Mouse (Mus musculus): ENCODE measurements around the gene Cd180. TPM values are rescaled to one million over a fixed set of nuclear protein-coding genes. Genes with fewer than 3 reads are reported as not detected.

Cd180 gene
- polyA plus RNA-seq, 1 experiment = 3.9 TPM

DNA sequence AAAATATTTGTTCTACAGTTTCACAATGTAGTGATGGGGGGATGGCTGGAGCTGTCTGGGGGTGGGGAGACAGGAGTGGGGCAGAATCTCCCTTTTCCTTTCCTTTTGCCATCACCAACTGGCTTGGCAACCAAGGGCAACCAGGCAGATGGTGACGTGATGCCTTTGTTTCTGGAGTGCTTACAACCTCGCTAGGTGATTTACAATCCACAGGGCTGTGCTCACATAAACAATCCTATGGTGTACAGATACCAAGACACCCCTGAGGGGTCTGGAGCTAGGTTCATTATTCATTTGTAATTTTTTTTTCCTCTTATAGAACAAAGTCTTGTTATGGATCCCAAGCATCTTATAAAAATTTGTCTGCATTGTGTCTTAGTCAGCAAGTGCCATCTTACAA is 39.7 kb downstream of the Cd180 start:
- TF ChIP-seq CTCF (IDR thresholded peaks at IDR 0.05; ENCODE audit: insufficient read depth, low read length) (no peak), POLR2A (IDR thresholded peaks at IDR 0.05; ENCODE audit: borderline replicate concordance, extremely low read depth, low read depth, low read length) (no peak)
- 70% methylated on average over 2 of the region's 2 CpGs for WGBS
- no peak for DNase-seq
- H3K4me3 ChIP-seq (replicated peaks; ENCODE audit: extremely low read depth, low read depth, low read length) = no peak overlapping the region
- peaks cover 2% of the 10 kb centered on the region; the same call in 1 of the 2 replicates for H3K4me1 ChIP-seq (ENCODE audit: control insufficient read depth, insufficient read depth, low read length)

DNA sequence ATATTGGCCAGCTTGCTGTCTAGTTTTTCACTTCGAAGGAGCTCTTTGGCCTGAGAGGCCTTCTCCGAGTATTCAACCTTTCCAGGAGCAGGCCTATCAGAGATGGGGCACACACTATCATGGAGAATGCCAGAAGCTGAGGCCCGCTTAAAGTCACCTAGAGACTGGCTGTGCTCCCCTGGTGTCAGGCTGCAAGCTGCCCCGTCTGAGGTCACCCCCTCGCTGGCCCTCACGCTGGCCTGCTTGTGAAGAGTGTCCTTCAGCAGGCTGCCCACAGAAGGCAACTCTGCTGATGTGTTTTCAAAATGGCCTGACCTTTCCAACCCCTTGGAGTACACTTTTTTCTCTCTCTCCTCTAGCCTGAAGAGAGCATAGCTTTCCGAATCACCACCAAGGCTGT is 44.5 kb downstream of the Cd180 start:
- DNase-seq = no peak
- whole genome bisulfite sequencing = 89% methylated on average over 7 of the region's 7 CpGs
- no peak overlapping the region for H3K4me3 ChIP-seq (replicated peaks; ENCODE audit: extremely low read depth, low read depth, low read length)

DNA sequence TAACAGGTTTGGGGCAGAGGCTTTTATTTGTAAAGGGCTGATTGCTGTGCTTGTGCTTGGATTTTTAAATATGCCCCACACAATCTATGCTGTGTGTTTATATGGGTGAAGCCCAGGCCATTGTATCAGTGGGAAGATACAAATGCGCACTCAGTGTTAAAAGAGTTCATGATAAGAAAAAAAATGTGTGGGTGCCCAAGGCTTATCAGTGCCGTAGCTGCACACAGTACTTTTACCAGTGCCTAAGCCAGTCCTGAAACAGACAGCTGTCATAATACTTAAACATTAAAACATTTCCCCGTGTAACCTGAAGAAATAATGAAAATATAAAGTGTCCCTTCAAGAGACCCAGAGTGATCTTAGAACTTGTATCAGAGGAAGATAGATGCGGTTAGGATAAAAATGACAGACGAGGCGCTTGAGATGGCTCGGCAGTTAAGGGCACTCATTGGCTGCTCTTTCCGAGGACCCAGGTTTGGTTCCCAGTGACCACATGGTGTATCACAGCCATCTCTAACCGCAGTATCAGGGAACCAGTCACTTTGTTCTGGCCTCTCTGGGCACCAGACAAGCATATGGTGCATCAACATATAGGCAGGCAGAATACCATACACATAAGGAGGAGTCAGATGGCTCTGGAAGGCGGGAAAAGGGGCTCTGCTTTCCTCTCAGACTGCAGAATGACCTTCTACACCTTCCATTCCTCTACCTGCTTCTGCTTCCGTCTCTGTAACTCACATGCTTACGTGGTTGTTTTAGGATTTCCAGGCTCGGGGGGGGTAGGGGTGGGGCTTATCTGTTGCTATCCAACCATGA is 46.6 kb downstream of the Cd180 start:
- 88% methylated on average over 13 of the region's 13 CpGs for WGBS
- no peaks in the 10 kb centered on the region for H3K4me1 ChIP-seq (ENCODE audit: control insufficient read depth, insufficient read depth, low read length)
- no peak overlapping the region for H3K4me3 ChIP-seq (replicated peaks; ENCODE audit: extremely low read depth, low read depth, low read length)
- TF ChIP-seq CTCF (IDR thresholded peaks at IDR 0.05; ENCODE audit: insufficient read depth, low read length) = no peak
- no peak for TF ChIP-seq POLR2A (IDR thresholded peaks at IDR 0.05; ENCODE audit: borderline replicate concordance, extremely low read depth, low read depth, low read length)
- DNase-seq = no peak

More for the DNA sequence above, 44.5 kb downstream of the Cd180 start:
- no peaks in the 10 kb centered on the region for H3K4me1 ChIP-seq (ENCODE audit: control insufficient read depth, insufficient read depth, low read length)
- no peak for TF ChIP-seq POLR2A (IDR thresholded peaks at IDR 0.05; ENCODE audit: borderline replicate concordance, extremely low read depth, low read depth, low read length)
- TF ChIP-seq CTCF (IDR thresholded peaks at IDR 0.05; ENCODE audit: insufficient read depth, low read length) = no peak

DNA sequence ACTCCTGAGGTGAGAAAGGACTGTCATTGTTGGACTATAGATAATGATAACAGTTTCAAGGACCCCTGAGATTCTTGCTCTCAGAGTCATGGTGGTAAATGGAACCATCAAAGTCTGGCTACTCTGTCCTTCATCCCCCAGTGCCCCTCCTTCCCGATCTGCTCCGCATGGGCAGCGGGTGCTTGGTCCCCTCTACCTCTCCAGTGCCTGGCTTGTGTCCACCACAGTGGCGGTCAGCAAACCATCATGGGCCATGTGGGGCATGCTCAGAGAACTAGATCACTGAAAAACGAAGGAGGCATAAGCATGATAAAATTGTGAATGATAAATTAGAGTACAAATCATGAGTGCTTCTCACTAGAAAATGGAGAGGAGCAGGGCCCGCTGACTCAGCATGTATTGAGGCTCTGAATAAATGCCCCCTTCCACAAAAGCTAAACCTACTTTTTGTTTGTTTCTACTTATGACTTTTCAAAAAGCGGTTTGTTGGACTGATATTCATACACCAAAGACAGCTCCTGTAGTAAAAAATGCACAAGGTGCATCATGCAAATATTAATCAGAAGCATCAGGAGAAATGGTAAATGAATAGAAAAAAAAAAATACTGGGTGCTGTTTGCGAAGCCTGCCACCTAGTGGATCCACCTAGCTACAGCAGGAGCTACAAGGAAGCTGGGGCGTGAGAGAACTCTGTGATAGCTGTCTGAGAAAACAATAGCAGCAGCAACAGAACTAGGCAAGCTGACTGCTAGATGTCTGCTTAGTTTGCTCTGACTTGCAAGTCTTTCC is 51.3 kb downstream of the Cd180 start:
- H3K4me3 ChIP-seq (replicated peaks; ENCODE audit: extremely low read depth, low read depth, low read length) = no peak overlapping the region
- TF ChIP-seq POLR2A (IDR thresholded peaks at IDR 0.05; ENCODE audit: borderline replicate concordance, extremely low read depth, low read depth, low read length) (no peak), CTCF (IDR thresholded peaks at IDR 0.05; ENCODE audit: insufficient read depth, low read length) (peak; percentile 83)
- H3K4me1 ChIP-seq (ENCODE audit: control insufficient read depth, insufficient read depth, low read length) = 0 out of 2 replicates have a peak, but pooled peaks cover 2% of the 10 kb centered on the region
- WGBS = 70% methylated on average over 9 of the region's 9 CpGs
- DNase-seq = peak; percentile 34

DNA sequence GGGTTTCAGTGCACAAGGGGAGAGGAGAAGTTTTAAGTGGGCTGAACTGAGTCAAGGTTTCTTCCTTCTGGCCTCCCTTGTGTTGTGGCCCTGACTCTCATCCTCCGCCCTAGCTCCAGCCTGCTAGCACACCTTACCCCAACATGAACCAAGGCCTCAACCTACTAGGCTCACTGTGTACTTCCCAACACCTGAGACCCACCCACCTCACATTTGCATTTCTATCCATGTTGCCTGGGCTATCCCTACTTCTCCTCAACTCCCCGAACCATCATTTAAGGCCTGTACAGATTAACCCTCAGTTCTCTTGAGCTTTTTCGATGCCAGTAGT is 51.9 kb downstream of the Cd180 start:
- WGBS = 86% methylated on average over 3 of the region's 3 CpGs
- no peak for TF ChIP-seq CTCF (IDR thresholded peaks at IDR 0.05; ENCODE audit: insufficient read depth, low read length)
- no peak for TF ChIP-seq POLR2A (IDR thresholded peaks at IDR 0.05; ENCODE audit: borderline replicate concordance, extremely low read depth, low read depth, low read length)

DNA sequence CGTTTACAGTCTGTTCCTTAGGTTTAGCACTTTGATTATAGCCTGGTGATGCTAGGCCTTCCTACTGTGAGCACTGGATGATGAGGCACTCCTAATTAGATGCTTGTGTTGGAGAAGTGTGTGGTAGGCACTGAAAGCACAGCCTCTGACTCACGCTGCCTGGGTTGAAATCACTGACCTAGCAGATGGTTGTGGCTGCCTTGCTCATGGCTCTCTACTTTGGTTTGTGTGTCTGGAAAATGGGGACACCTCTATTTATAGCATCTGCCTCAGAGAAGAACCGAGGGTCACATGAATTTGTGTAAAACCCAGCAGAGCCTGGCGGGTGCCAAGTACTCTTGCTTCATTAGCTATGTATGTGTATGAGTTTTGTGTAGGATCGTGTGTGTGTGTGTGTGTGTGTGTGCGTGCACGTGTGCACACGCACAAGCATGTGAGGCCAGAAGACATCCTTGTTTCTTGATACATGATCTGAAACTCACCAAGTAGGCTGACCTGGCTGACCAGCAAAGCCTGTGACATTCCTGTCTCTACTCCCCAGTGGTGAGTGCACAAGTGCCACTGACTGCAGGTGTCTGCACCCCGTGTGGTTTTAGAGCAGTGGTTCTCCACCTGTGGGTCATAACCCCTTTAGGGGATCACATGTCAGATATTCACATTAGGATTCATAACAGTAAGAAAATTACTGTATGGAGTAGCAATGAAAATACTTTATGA is 52.4 kb downstream of the Cd180 start:
- no peak for DNase-seq
- 0 out of 2 replicates have a peak, but pooled peaks cover 2% of the 10 kb centered on the region for H3K4me1 ChIP-seq (ENCODE audit: control insufficient read depth, insufficient read depth, low read length)
- WGBS = 81% methylated on average over 9 of the region's 9 CpGs
- TF ChIP-seq CTCF (IDR thresholded peaks at IDR 0.05; ENCODE audit: insufficient read depth, low read length) (no peak), POLR2A (IDR thresholded peaks at IDR 0.05; ENCODE audit: borderline replicate concordance, extremely low read depth, low read depth, low read length) (no peak)
- H3K4me3 ChIP-seq (replicated peaks; ENCODE audit: extremely low read depth, low read depth, low read length) = no peak overlapping the region

More for the DNA sequence above, 51.9 kb downstream of the Cd180 start:
- no peak for DNase-seq
- Histone ChIP-seq H3K4me1 (ENCODE audit: control insufficient read depth, insufficient read depth, low read length) (0 out of 2 replicates have a peak, but pooled peaks cover 2% of the 10 kb centered on the region), H3K4me3 (replicated peaks; ENCODE audit: extremely low read depth, low read depth, low read length) (no peak overlapping the region)

DNA sequence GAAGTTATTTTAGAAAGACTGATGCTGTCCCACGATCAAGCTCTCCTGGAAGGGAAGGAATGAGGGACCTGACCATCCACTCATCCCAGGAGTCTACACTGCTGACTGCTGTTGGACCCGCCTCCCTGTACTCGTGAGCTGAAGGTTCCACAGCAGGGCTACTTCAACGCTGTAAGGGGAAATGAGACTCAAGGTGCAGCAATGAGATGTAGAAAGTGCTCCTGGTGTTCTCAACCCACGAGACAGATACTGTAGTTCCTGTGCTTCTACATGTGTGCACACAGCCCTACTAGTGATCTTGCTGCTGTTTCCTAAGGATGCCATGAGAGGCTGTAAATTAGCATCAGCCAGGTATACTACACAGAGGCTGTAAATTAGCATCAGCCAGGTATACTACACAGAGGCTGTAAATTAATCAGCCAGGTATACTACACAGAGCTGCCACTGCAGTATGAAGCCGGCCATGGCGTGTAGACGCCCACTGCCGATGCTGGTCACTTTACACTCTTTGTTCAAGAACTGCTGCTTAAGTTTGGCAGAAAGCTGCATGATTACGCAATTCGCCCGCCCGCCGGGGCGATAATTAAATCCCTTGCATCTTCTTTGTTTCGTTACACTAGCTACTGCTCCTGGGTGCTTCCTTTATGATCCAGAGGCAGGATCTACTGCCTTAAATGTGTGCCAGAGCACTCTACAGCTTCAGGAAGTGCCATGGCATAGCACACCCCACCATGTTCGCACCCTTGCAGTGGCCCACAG is 53.6 kb downstream of the Cd180 start:
- TF ChIP-seq CTCF (IDR thresholded peaks at IDR 0.05; ENCODE audit: insufficient read depth, low read length) = no peak
- TF ChIP-seq POLR2A (IDR thresholded peaks at IDR 0.05; ENCODE audit: borderline replicate concordance, extremely low read depth, low read depth, low read length) = no peak
- Histone ChIP-seq H3K4me1 (ENCODE audit: control insufficient read depth, insufficient read depth, low read length) (peaks cover 2% of the 10 kb centered on the region; the same call in 1 of the 2 replicates), H3K4me3 (replicated peaks; ENCODE audit: extremely low read depth, low read depth, low read length) (no peak overlapping the region)
- DNase-seq = no peak
- 65% methylated on average over 17 of the region's 17 CpGs for WGBS

DNA sequence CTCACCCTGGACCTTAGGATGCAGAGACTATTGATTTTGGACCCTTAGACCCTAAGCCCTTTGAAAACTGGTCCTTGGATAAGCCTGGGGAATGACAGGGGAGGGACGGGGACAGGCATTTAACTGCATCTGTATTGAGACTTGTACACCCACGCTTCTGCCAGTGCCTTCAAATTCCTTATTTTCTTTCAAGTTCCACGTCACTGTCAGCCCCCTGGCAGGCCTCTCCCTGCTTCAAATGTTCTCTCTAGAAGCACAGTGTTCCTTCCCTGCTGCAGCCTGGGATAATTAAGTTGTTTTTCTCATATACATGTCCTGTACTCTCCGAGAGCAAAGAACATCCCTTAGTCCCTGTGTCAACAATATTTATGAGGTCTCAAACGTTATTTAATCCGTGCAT is 55.8 kb downstream of the Cd180 start:
- no peak for TF ChIP-seq CTCF (IDR thresholded peaks at IDR 0.05; ENCODE audit: insufficient read depth, low read length)
- TF ChIP-seq POLR2A (IDR thresholded peaks at IDR 0.05; ENCODE audit: borderline replicate concordance, extremely low read depth, low read depth, low read length) = no peak
- 77% methylated on average over 6 of the region's 6 CpGs for WGBS
- no peak for DNase-seq
- peaks cover 11% of the 10 kb centered on the region; the same call in 1 of the 2 replicates for H3K4me1 ChIP-seq (ENCODE audit: control insufficient read depth, insufficient read depth, low read length)
- H3K4me3 ChIP-seq (replicated peaks; ENCODE audit: extremely low read depth, low read depth, low read length) = no peak overlapping the region
